Mouse (Mus musculus): ENCODE measurements at regions not wholly inside any gene's neighbourhood (a gene's known extent, or its start where the extent isn't known, plus 50 kb on each side); places are given as distances from the start of the nearest gene placed in this dataset.
A peak's percentile ranks its signal among the peaks of the same experiment; 100 is the strongest.

- Histone ChIP-seq H3K27ac (no peak overlapping the region), H3K4me3 (no peak overlapping the region), H3K9me3 (no peaks in the 10 kb centered on the region), H3K36me3 (no peaks in the 10 kb centered on the region), H3K4me2 (replicated peaks) (no peak overlapping the region), H3K4me1 (peaks cover 6% of the 10 kb centered on the region; the same call in 1 of the 2 replicates), H3K9ac (no peak overlapping the region), H3K27me3 (no peaks in the 10 kb centered on the region)
- no peak for ATAC-seq (ENCODE audit: insufficient number of reproducible peaks, insufficient read depth, low FRiP score, low TSS enrichment)
- WGBS: 38% methylated on average over 3 of the region's 3 CpGs
Measured at GRCm38 (mm10) chr12:9997571-9997970, 372.2 kb upstream of the Nt5c1b start.

GRCm38 (mm10) chr12:9999933-10000332 is 369.8 kb upstream of the Nt5c1b start:
- peaks cover 6% of the 10 kb centered on the region; the same call in 1 of the 2 replicates for H3K4me1 ChIP-seq
- H3K4me3 ChIP-seq: no peak overlapping the region
- no peaks in the 10 kb centered on the region for H3K36me3 ChIP-seq
- WGBS: 76% methylated on average over 6 of the region's 6 CpGs
- no peak overlapping the region for H3K9ac ChIP-seq
- ATAC-seq (ENCODE audit: insufficient number of reproducible peaks, insufficient read depth, low FRiP score, low TSS enrichment): no peak
- H3K9me3 ChIP-seq: no peaks in the 10 kb centered on the region
- no peaks in the 10 kb centered on the region for H3K27me3 ChIP-seq
- H3K27ac ChIP-seq: no peak overlapping the region
- no peak overlapping the region for H3K4me2 ChIP-seq (replicated peaks)

DNA sequence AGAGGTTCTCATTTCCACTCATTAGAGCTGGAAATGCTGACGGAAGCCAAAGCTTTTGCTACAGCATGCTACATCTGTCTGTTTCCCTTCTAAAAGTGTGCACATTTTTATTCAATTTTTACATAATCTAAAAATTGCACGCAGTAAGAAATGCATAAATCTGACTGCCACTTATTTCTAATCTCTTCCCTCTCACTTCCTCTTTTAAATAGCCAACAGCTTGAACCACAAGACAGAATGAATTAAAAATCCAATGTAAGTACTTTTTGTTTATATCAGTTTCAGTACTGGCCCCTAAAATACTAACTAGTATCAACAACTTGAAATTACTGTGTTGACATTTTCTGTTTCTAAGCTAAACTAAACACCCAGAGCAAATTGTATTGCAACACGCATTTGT is 361.3 kb upstream of the Nt5c1b start:
- WGBS: 56% methylated on average over 3 of the region's 3 CpGs
- H3K9me3 ChIP-seq: no peaks in the 10 kb centered on the region
- no peak for ATAC-seq (ENCODE audit: insufficient number of reproducible peaks, insufficient read depth, low FRiP score, low TSS enrichment)

DNA sequence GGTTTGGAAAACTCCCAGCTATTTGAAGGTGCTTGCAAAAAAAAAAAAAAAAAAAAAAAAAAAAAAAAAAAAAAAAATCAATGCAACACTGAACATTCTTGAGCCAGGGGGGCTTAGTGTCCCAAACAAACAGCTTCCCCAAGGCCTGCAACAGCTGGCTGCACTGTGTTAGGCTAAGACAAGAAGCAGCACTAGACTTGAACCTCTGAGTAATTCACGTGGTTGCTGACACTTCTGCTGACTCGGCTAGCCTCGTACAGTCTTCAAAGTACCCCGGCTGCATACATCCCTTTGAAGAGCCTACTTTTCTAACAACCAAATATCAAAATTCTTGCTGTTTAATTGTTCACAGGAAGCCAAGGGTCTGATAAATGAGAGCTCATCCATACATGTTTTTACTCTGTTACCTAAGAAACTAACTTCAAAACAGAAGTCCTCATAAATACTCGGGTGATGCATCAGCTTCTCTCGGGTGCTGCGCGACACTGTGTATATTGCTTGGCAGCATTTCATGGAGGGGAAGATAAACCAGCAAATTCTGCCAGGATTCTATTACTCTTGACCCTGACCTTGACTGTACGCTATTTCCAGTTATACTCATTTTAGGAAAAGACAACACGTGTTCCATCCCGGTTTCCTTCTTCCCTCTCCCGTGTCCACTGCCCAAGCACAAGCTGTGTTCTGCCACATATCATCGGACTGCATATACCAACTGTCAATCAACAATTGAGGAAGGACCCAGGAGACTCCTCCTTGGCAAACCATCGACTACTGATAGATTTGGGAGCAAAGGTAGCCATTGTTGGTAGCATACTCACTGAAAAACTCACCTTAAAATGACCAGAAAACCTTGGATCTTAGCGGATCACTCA is 352.8 kb upstream of the Nt5c1b start:
- no peaks in the 10 kb centered on the region for H3K27me3 ChIP-seq
- no peak for ATAC-seq (ENCODE audit: insufficient number of reproducible peaks, insufficient read depth, low FRiP score, low TSS enrichment)
- WGBS: 75% methylated on average over 15 of the region's 15 CpGs

More for the DNA sequence above, 361.3 kb upstream of the Nt5c1b start:
- H3K36me3 ChIP-seq: no peaks in the 10 kb centered on the region
- no peak overlapping the region for H3K9ac ChIP-seq
- no peak overlapping the region for H3K27ac ChIP-seq
- H3K4me2 ChIP-seq (replicated peaks): no peak overlapping the region
- H3K4me3 ChIP-seq: no peak overlapping the region
- no peaks in the 10 kb centered on the region for H3K4me1 ChIP-seq
- no peaks in the 10 kb centered on the region for H3K27me3 ChIP-seq

DNA sequence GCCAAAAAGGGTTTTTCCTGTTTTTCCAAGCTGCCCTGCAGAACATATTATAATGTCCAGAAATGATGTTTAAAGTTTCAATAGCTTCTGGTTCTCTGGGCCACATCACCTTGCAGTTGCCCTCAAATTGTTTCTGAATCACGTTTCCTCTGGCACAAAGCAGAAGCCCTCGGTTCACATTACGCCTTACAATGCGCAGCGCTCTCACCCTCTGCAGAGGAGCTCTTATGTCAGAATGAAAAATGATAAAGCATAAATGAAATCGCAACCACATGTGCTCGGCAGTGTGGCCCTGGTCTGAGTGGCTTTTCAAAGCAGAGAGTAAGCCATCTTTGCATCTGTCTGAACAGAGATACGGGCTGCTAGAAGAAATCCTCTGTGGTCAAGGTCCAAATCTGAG is 334.3 kb upstream of the Nt5c1b start:
- H3K4me1 ChIP-seq: no peaks in the 10 kb centered on the region
- no peaks in the 10 kb centered on the region for H3K27me3 ChIP-seq
- ATAC-seq (ENCODE audit: insufficient number of reproducible peaks, insufficient read depth, low FRiP score, low TSS enrichment): peak; percentile 67; the same call in 1 of the 2 replicates
- H3K4me3 ChIP-seq: no peak overlapping the region
- peak overlapping the region; percentile 36; the same call in 1 of the 2 replicates for H3K27ac ChIP-seq
- 27% methylated on average over 8 of the region's 8 CpGs for WGBS
- H3K9ac ChIP-seq: no peak overlapping the region
- no peaks in the 10 kb centered on the region for H3K36me3 ChIP-seq
- H3K4me2 ChIP-seq (replicated peaks): no peak overlapping the region
- no peaks in the 10 kb centered on the region for H3K9me3 ChIP-seq

More for the DNA sequence above, 352.8 kb upstream of the Nt5c1b start:
- Histone ChIP-seq H3K4me2 (replicated peaks) (no peak overlapping the region), H3K4me3 (no peak overlapping the region), H3K4me1 (0 out of 2 replicates have a peak, but pooled peaks cover 3% of the 10 kb centered on the region), H3K36me3 (no peaks in the 10 kb centered on the region), H3K9ac (no peak overlapping the region), H3K27ac (no peak overlapping the region), H3K9me3 (no peaks in the 10 kb centered on the region)

- no peaks in the 10 kb centered on the region for H3K27me3 ChIP-seq
- H3K9me3 ChIP-seq: no peaks in the 10 kb centered on the region
- no peak for ATAC-seq (ENCODE audit: insufficient number of reproducible peaks, insufficient read depth, low FRiP score, low TSS enrichment)
- WGBS: 11% methylated on average over 1 of the region's 1 CpGs
- H3K36me3 ChIP-seq: no peaks in the 10 kb centered on the region
- H3K27ac ChIP-seq: no peak overlapping the region
- no peak overlapping the region for H3K4me2 ChIP-seq (replicated peaks)
- H3K9ac ChIP-seq: no peak overlapping the region
- 0 out of 2 replicates have a peak, but pooled peaks cover 4% of the 10 kb centered on the region for H3K4me1 ChIP-seq
- H3K4me3 ChIP-seq: no peak overlapping the region
Measured at GRCm38 (mm10) chr12:10062006-10062514, 307.7 kb upstream of the Nt5c1b start.

DNA sequence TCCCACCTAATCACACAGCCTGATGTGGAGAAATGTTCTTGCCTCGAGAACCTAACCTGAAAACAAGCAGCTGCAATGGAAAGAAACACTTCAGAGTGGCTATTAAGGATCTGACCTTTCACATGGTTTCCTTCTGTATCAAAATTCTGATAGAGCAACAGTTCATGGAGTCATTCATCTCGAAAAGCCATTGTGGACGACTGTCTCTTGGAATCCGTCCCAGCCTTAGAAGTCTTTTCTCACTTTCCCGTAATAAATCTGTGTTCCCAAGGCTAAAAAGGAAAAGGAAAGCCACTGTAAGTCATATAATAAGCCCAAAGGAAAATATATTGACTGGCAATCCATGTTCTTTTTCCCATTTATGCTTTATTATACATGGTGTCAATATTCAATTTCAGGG is 291.4 kb upstream of the Nt5c1b start:
- Histone ChIP-seq H3K27me3 (no peaks in the 10 kb centered on the region), H3K4me2 (replicated peaks) (no peak overlapping the region), H3K9me3 (no peaks in the 10 kb centered on the region), H3K9ac (no peak overlapping the region), H3K36me3 (no peaks in the 10 kb centered on the region), H3K4me1 (no peaks in the 10 kb centered on the region), H3K4me3 (no peak overlapping the region), H3K27ac (no peak overlapping the region)
- 83% methylated on average over 5 of the region's 5 CpGs for WGBS
- ATAC-seq (ENCODE audit: insufficient number of reproducible peaks, insufficient read depth, low FRiP score, low TSS enrichment): no peak

DNA sequence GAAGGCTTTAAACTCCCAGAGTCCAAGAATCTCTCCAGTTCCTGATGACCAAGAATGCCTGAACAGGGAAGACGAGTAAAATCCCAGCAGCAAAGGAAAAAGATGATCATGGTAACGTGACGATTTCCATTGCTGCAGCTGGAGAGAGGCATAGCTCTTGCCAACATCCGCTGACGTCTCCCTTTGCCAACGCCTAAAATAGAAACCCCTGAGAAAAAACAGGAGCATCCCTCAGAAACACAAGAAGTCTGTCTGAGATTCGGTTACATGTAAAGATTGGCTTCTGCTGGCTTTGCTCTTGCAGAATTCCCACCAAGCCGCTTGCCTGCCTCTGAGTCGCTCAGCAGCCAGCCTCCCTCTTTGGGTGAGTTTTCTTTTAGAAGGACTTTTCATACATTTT is 290.3 kb upstream of the Nt5c1b start:
- Histone ChIP-seq H3K4me1 (no peaks in the 10 kb centered on the region), H3K27me3 (no peaks in the 10 kb centered on the region), H3K9ac (no peak overlapping the region), H3K27ac (no peak overlapping the region), H3K36me3 (no peaks in the 10 kb centered on the region), H3K9me3 (no peaks in the 10 kb centered on the region), H3K4me3 (no peak overlapping the region), H3K4me2 (replicated peaks) (no peak overlapping the region)
- 58% methylated on average over 9 of the region's 9 CpGs for WGBS
- no peak for ATAC-seq (ENCODE audit: insufficient number of reproducible peaks, insufficient read depth, low FRiP score, low TSS enrichment)

- ATAC-seq (ENCODE audit: insufficient number of reproducible peaks, insufficient read depth, low FRiP score, low TSS enrichment): no peak
- Histone ChIP-seq H3K36me3 (no peaks in the 10 kb centered on the region), H3K27me3 (no peaks in the 10 kb centered on the region), H3K9me3 (no peaks in the 10 kb centered on the region), H3K4me2 (replicated peaks) (no peak overlapping the region), H3K9ac (no peak overlapping the region), H3K4me1 (no peaks in the 10 kb centered on the region), H3K4me3 (no peak overlapping the region), H3K27ac (no peak overlapping the region)
- 87% methylated on average over 1 of the region's 1 CpGs for WGBS
Measured at GRCm38 (mm10) chr12:10112874-10113453, 256.8 kb upstream of the Nt5c1b start.

GRCm38 (mm10) chr12:10122102-10122501 is 247.7 kb upstream of the Nt5c1b start:
- no peaks in the 10 kb centered on the region for H3K36me3 ChIP-seq
- H3K9me3 ChIP-seq: no peaks in the 10 kb centered on the region
- no peak overlapping the region for H3K4me2 ChIP-seq (replicated peaks)
- no peak overlapping the region for H3K4me3 ChIP-seq
- H3K4me1 ChIP-seq: 0 out of 2 replicates have a peak, but pooled peaks cover 7% of the 10 kb centered on the region
- no peak for ATAC-seq (ENCODE audit: insufficient number of reproducible peaks, insufficient read depth, low FRiP score, low TSS enrichment)
- no peak overlapping the region for H3K9ac ChIP-seq
- 35% methylated on average over 2 of the region's 2 CpGs for WGBS
- peak overlapping the region; percentile 13; the same call in 1 of the 2 replicates for H3K27ac ChIP-seq
- no peaks in the 10 kb centered on the region for H3K27me3 ChIP-seq

GRCm38 (mm10) chr12:10127995-10128573 is 241.7 kb upstream of the Nt5c1b start:
- Histone ChIP-seq H3K27ac (no peak overlapping the region), H3K36me3 (no peaks in the 10 kb centered on the region), H3K4me1 (peaks cover 7% of the 10 kb centered on the region; the same call in 1 of the 2 replicates), H3K4me3 (no peak overlapping the region), H3K9me3 (no peaks in the 10 kb centered on the region), H3K27me3 (no peaks in the 10 kb centered on the region), H3K4me2 (replicated peaks) (no peak overlapping the region), H3K9ac (no peak overlapping the region)
- ATAC-seq (ENCODE audit: insufficient number of reproducible peaks, insufficient read depth, low FRiP score, low TSS enrichment): no peak
- WGBS: 29% methylated on average over 3 of the region's 3 CpGs

Measured in embryonic facial prominence, embryonic 12.5 days (tissue).